Mouse (Mus musculus) cortical plate, adult 2 months (tissue): ENCODE results near the gene Dvl2.

Experiments
- CTCF ChIP-seq: fragments of 200-500 bp; IDR thresholded peaks from 2 replicates; pipeline ENCODE4 v1.5.1; 2011; ENCODE audit warnings: mild to moderate bottlenecking, control low read depth, low read length; ENCODE audit not compliant: insufficient read depth; ENCODE audit errors: extremely low read depth
- POLR2A ChIP-seq: fragments of 200-500 bp; IDR thresholded peaks from 2 replicates; pipeline ENCODE4 v1.6.1; 2011; ENCODE audit warnings: mild to moderate bottlenecking, low read length, control low read depth; ENCODE audit not compliant: insufficient read depth; ENCODE audit errors: extremely low read depth

- no peak for TF ChIP-seq CTCF
- TF ChIP-seq POLR2A = no peak
Observed at GRCm38 (mm10) chr11:70017199-70017767, 16.9 kb downstream of the Dvl2 start.
